7 mouse cellular contexts compared by ENCODE assay signal in the genomic region with DNA sequence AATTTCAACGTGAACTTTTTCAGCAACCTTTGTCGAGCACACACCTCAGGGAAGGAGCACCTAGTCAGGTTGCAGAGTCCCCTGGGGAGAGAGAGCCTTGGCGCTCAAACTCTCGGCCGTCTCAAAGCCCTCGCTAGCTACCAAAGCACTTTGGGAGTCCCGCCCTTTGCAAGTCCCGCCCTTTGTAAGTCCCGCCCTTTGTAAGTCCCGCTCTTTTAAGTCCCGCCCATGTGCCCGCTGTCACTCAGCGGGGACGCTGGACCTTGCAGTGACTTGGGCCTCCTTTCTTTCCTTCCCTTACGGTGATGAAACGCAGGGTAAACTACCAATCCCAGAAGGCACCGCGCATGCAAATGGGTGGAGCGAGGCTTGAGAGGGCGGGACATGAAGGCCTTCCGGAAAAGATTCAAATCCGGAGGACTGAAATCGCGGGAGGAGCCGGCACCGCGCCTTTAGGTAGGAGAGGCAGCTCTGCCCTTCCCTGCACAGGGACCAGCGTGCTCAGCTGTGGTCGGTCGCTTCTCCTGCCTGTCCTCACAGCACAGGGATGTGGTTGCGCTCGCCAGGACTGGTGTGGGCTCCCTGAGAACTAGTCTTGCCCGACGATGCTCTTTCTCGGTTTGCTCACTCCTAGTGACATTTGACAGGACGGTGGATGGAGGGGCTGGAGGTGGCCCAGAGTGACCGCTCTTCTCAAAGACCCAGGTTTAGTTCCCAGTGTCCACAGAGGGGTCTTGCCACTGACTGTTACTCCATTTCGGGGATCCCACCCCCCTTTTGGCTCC. TPM values are rescaled to one million over a fixed set of nuclear protein-coding genes. Genes with fewer than 3 reads are reported as not detected.
DNase-seq lines count a peak whose midpoint lies in the region; ATAC-seq lines count a peak whose summit lies in the region.

Gene Fbxo48, plus strand, starts transcription at position 400 of the 785 bp plus-strand sequence.

- no peaks in the 10 kb centered on the region for H3K36me3 ChIP-seq in intestine, embryonic 16.5 days (ENCODE audit: control insufficient read depth, insufficient read depth, low read length)
- no peaks in the 10 kb centered on the region for H3K36me3 ChIP-seq in midbrain, embryonic 11.5 days (ENCODE audit: control insufficient read depth, insufficient read depth, low read length)

- peak within 1 kb of the TSS; percentile 74 for H3K9ac ChIP-seq in intestine, embryonic 16.5 days (ENCODE audit: low read depth, low read length)
- peak within 1 kb of the TSS; percentile 80 for H3K9ac ChIP-seq in midbrain, embryonic 11.5 days (ENCODE audit: low read length)

- peak; percentile 97 for DNase-seq in adrenal gland, adult 8-10 months
- DNase-seq in embryo, embryonic 9.5 days (ENCODE audit: extremely low spot score) = peak; percentile 97
- DNase-seq in gastrocnemius, postnatal 4 days (ENCODE audit: low spot score in 2 of 2) = peak; percentile 79 to 92
- peak; percentile 90 to 92 for DNase-seq in left cerebral cortex, postnatal 36 days (ENCODE audit: low spot score in 2 of 2)
- DNase-seq in midbrain, embryonic 11.5 days (ENCODE audit: low spot score, missing footprints) = peak; percentile 99
- DNase-seq in skeletal muscle tissue, adult 2 months (ENCODE audit: low read depth, low spot score) = peak; percentile 98

- WGBS in intestine, embryonic 16.5 days = under 1% methylated on average over 38 of the region's 38 CpGs
- WGBS in midbrain, embryonic 11.5 days = under 1% methylated on average over 38 of the region's 38 CpGs

- H3K27ac ChIP-seq in intestine, embryonic 16.5 days (ENCODE audit: low read length) = 0 out of 2 replicates have a peak within 1 kb of the TSS, but pooled peaks have one; percentile 16
- H3K27ac ChIP-seq in midbrain, embryonic 11.5 days (ENCODE audit: low read depth, low read length) = 0 out of 2 replicates have a peak within 1 kb of the TSS, but pooled peaks have one; percentile 16

- H3K4me2 ChIP-seq in intestine, embryonic 16.5 days (ENCODE audit: low read depth, low read length) = peak within 1 kb of the TSS; percentile 72
- peak within 1 kb of the TSS; percentile 73 for H3K4me2 ChIP-seq in midbrain, embryonic 11.5 days

- intact Hi-C loops in left cerebral cortex, postnatal 36 days (cut with DNase I) = no loop called here

- H3K27me3 ChIP-seq in intestine, embryonic 16.5 days (replicated peaks; ENCODE audit: control insufficient read depth, insufficient read depth, low read length) = no peaks in the 10 kb centered on the region
- H3K27me3 ChIP-seq in midbrain, embryonic 11.5 days (ENCODE audit: control insufficient read depth, insufficient read depth, low read length) = no peaks in the 10 kb centered on the region

- ATAC-seq in intestine, embryonic 16.5 days = peak; percentile 100
- ATAC-seq in midbrain, embryonic 11.5 days (ENCODE audit: low FRiP score) = peak; percentile 100

- no peaks in the 10 kb centered on the region for H3K9me3 ChIP-seq in intestine, embryonic 16.5 days (ENCODE audit: control insufficient read depth, low read length)
- H3K9me3 ChIP-seq in midbrain, embryonic 11.5 days (ENCODE audit: control insufficient read depth, low read length) = no peaks in the 10 kb centered on the region

- peak within 1 kb of the TSS; percentile 71 for H3K4me3 ChIP-seq in intestine, embryonic 16.5 days (ENCODE audit: low read length)
- peak within 1 kb of the TSS; percentile 57 for H3K4me3 ChIP-seq in midbrain, embryonic 11.5 days (ENCODE audit: low read depth, low read length)

- H3K4me1 ChIP-seq in intestine, embryonic 16.5 days (ENCODE audit: control insufficient read depth, insufficient read depth, low read length) = peaks cover 15% of the 10 kb centered on the region
- 0 out of 2 replicates have a peak, but pooled peaks cover 5% of the 10 kb centered on the region for H3K4me1 ChIP-seq in midbrain, embryonic 11.5 days (ENCODE audit: control insufficient read depth, insufficient read depth, low read length)

RNA-seq across cellular contexts. Expression of gene Fbxo48, which starts in this region (rescaled TPM):
- under 1 TPM; 0.12 to 0.75 (median 0.35) TPM for total RNA-seq in adrenal gland, adult 8-10 months (2022)
- total RNA-seq in gastrocnemius, postnatal 4 days (2021) = 1 to 10 TPM; 2.2 to 2.5 TPM
- polyA plus RNA-seq in intestine, embryonic 16.5 days (2015; fragmentation: Nextera tagmentation; extraction: Ambion mirVana) = 0.79 and 1.2 TPM in 2 replicates
- total RNA-seq in left cerebral cortex, postnatal 36 days (2021) = 1 to 10 TPM; 1.3 to 1.5 TPM
- polyA plus RNA-seq in midbrain, embryonic 11.5 days (2014; fragmentation: Nextera tagmentation; extraction: Ambion mirVana) = 2.4 and 2.8 TPM in 2 replicates

Comparison
In these comparisons a context has a peak if more than half of its experiments do, and no peak if none do; other contexts are left out.
1. Peak in every context shown above with its lines: DNase-seq, ATAC-seq, H3K4me3 ChIP-seq and H3K27ac ChIP-seq.
2. Peak in DNase-seq in adrenal gland, adult 8-10 months; RNA of the gene not detected or under 1 TPM.